Mouse (Mus musculus) heart, embryonic 12.5 days (tissue): ENCODE data around the gene Strada. TPM values are rescaled to one million over a fixed set of nuclear protein-coding genes. Genes with fewer than 3 reads are reported as not detected.
A peak's percentile ranks its signal among the peaks of the same experiment; 100 is the strongest.
"Not testable (repeated sequence)": the region's sequence is repeated elsewhere in the genome, so short reads cannot be mapped to it uniquely, and the experiment has no call there.

Source experiments
- ATAC-seq: fragments of 200-750 bp; cut with Nextera tagmentation; 2 replicates; pipeline ENCODE4 v1.8.0; 2017; ENCODE audit warnings: moderate TSS enrichment, moderate library complexity; ENCODE audit not compliant: insufficient number of reproducible peaks, low FRiP score
- H3K27ac ChIP-seq: fragments of 300-500 bp; sonication (generic); 2 replicates; pipeline ENCODE4 v1.5.1; 2016; ENCODE audit warnings: mild to moderate bottlenecking, moderate library complexity; ENCODE audit not compliant: poor library complexity, severe bottlenecking
- H3K27me3 ChIP-seq: fragments of 300-500 bp; sonication (generic); replicated peaks from 2 replicates; pipeline ENCODE4 v1.6.1; 2016; ENCODE audit warnings: mild to moderate bottlenecking, moderate library complexity
- H3K36me3 ChIP-seq: fragments of 300-500 bp; sonication (generic); 2 replicates; pipeline ENCODE4 v1.6.1; 2016; ENCODE audit warnings: mild to moderate bottlenecking, moderate library complexity
- H3K4me1 ChIP-seq: fragments of 300-500 bp; sonication (generic); replicated peaks from 2 replicates; pipeline ENCODE4 v1.6.1; 2016; ENCODE audit warnings: mild to moderate bottlenecking
- H3K4me2 ChIP-seq: fragments of 300-500 bp; sonication (generic); 2 replicates; pipeline ENCODE4 v1.6.1; 2016; ENCODE audit warnings: mild to moderate bottlenecking, moderate library complexity
- H3K4me3 ChIP-seq: fragments of 300-500 bp; sonication (generic); 2 replicates; pipeline ENCODE4 v1.5.1; 2016; ENCODE audit warnings: mild to moderate bottlenecking
- H3K9ac ChIP-seq: fragments of 300-500 bp; sonication (generic); 2 replicates; pipeline ENCODE4 v1.6.1; 2016; ENCODE audit warnings: mild to moderate bottlenecking, moderate library complexity
- H3K9me3 ChIP-seq: fragments of 300-500 bp; sonication (generic); replicated peaks from 2 replicates; pipeline ENCODE4 v1.6.1; 2016; ENCODE audit warnings: mild to moderate bottlenecking, moderate library complexity
- WGBS: fragments of 180-500 bp; shearing (Covaris S2); methylation state at CpG from one replicate; pipeline ENCODE4 v1.1.7; 2016; 5-methylcytosine and 5-hydroxymethylcytosine counted together
- polyA plus RNA-seq: library from polyadenylated mRNA; unstranded; fragments of >200 nt; fragmentation: Nextera tagmentation; extraction: Ambion mirVana; gene quantifications from 2 replicates; pipeline ENCODE4 v1.2.1, GENCODE M21; 2016

The Strada gene
- polyA plus RNA-seq, 1 experiment from 2014 or later: 22.4 TPM

- no peak overlapping the region for H3K4me3 ChIP-seq
- no peaks in the 10 kb centered on the region for H3K27me3 ChIP-seq
- no peak overlapping the region for H3K27ac ChIP-seq
- no peak overlapping the region for H3K9ac ChIP-seq
- WGBS: 74% methylated on average over 2 of the region's 2 CpGs
- H3K9me3 ChIP-seq: no peaks in the 10 kb centered on the region
- peaks cover 16% of the 10 kb centered on the region for H3K4me1 ChIP-seq
- no peak overlapping the region for H3K4me2 ChIP-seq
- no peak for ATAC-seq
- peaks cover 84% of the 10 kb centered on the region for H3K36me3 ChIP-seq
Measured at GRCm38 (mm10) chr11:106154770-106155169, 47.2 kb downstream of the Strada start.

DNA sequence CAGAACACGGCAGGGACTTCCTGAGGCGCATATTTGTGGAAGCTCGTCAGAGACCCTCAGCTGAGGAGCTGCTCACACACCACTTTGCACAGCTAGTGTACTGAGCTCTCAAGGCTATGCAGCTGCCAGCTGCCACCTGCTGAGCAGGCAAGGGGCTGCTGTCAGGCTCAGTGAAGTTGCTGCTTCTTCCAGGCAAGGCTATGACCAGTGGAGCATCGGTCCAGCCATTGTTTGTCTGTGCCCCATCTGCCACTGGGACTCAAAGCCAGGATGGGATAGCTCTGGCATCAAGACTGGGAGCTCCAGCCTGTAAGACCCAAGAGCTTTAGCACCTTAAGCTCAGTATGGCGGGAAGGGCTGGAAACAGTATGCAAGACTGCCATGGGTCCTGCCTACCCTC lies 47.9 kb downstream of the Strada start:
- 75% methylated on average over 5 of the region's 5 CpGs for WGBS
- H3K27ac ChIP-seq: no peak overlapping the region
- H3K27me3 ChIP-seq: no peaks in the 10 kb centered on the region
- peaks cover 11% of the 10 kb centered on the region for H3K4me1 ChIP-seq
- H3K36me3 ChIP-seq: peaks cover 91% of the 10 kb centered on the region
- ATAC-seq: no peak
- no peak overlapping the region for H3K9ac ChIP-seq
- no peak overlapping the region for H3K4me3 ChIP-seq
- H3K9me3 ChIP-seq: no peaks in the 10 kb centered on the region
- H3K4me2 ChIP-seq: no peak overlapping the region

GRCm38 (mm10) chr11:106152132-106152531 lies 49.8 kb downstream of the Strada start:
- no peak for ATAC-seq
- H3K27ac ChIP-seq: no peak overlapping the region
- H3K4me1 ChIP-seq: no peaks in the 10 kb centered on the region
- H3K4me3 ChIP-seq: no peak overlapping the region
- no peaks in the 10 kb centered on the region for H3K27me3 ChIP-seq
- no peak overlapping the region for H3K4me2 ChIP-seq
- no peaks in the 10 kb centered on the region for H3K9me3 ChIP-seq
- 75% methylated on average over 8 of the region's 8 CpGs for WGBS
- no peak overlapping the region for H3K9ac ChIP-seq
- peaks cover 96% of the 10 kb centered on the region for H3K36me3 ChIP-seq

- Histone ChIP-seq H3K27me3 (no peaks in the 10 kb centered on the region), H3K9ac (no peak overlapping the region), H3K36me3 (peaks cover 92% of the 10 kb centered on the region), H3K27ac (no peak overlapping the region), H3K4me2 (no peak overlapping the region), H3K9me3 (no peaks in the 10 kb centered on the region), H3K4me3 (no peak overlapping the region), H3K4me1 (no peaks in the 10 kb centered on the region)
- 77% methylated on average over 3 of the region's 3 CpGs for WGBS
- no peak for ATAC-seq
Measured at GRCm38 (mm10) chr11:106151219-106151618, 50.7 kb downstream of the Strada start.

DNA sequence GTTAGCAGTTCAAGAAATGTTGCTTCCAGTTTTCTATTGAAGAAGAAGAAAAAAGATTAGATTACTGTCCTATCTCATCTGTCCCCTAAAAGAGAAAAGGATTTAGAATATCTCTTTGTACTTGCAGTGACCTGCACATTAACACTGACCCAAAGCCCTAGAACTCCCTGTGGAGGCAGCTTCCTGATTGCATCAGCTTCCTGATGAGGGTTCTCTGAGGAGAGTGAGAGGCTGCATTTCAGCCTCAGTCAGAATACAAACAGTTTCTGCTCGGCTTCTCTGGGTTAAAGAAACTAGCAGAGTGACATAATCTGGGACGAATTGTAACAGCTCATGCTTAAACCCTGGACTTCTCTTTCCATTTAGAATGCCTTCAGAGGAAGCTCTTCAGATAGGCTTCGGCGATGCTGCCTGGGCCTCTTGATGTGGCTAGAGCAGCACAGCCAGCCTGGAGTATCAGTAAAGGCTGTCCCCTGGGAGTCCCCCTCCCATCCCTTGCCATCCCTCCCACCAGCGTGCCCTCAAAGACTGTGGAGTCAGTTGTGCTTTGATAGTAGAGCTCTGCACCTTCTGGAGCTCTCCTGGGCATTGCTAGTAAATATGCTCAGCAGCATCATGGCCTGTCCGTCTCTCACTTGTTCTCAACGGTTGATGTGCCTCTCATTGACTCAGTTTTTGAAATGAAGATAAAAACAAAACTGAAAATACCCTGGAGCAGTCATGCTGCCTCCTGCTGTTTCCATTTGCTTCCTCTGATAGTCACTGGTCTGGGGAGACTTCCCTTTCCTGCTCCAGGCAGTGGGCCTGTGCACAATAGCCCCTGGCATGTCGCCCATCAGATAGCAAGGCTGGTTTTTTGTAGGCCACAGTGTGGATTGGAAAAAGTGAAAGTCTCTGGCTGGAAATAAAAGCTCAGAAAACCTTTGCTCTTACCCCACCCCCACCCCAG lies 67.1 kb downstream of the Strada start:
- peak overlapping the region; percentile 54 for H3K9ac ChIP-seq
- peak overlapping the region; percentile 53 for H3K4me2 ChIP-seq
- H3K9me3 ChIP-seq: no peaks in the 10 kb centered on the region
- H3K27ac ChIP-seq: peak overlapping the region; percentile 94
- ATAC-seq: peak; percentile 94
- no peaks in the 10 kb centered on the region for H3K27me3 ChIP-seq
- H3K4me3 ChIP-seq: no peak overlapping the region
- peaks cover 39% of the 10 kb centered on the region for H3K36me3 ChIP-seq
- peaks cover 26% of the 10 kb centered on the region for H3K4me1 ChIP-seq
- 8% methylated on average over 8 of the region's 8 CpGs for WGBS

DNA sequence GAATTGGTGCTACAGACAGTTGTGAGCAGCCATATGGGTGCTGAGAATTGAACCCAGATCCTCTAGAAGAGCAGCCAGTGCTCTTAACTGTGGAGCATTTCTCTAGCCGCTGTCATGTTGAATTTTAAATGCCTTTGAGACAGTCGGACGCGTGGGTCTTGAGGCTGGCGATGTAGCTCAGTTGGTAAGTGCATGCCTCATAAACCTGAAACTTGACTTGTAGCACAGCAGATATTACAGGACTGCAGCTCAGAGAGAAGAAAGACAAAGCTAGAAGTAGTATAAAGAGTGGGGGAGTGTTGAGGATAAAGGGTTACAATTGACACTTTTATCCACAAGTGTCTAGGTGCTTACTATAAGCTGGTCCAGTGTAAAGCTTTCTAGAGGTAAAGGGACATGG lies 69.5 kb downstream of the Strada start:
- 95% methylated on average over 5 of the region's 5 CpGs for WGBS
- Histone ChIP-seq H3K36me3 (peaks cover 39% of the 10 kb centered on the region), H3K27me3 (no peaks in the 10 kb centered on the region), H3K4me1 (peaks cover 29% of the 10 kb centered on the region), H3K9ac (no peak overlapping the region), H3K4me3 (no peak overlapping the region), H3K27ac (no peak overlapping the region), H3K9me3 (no peaks in the 10 kb centered on the region), H3K4me2 (no peak overlapping the region)
- no peak for ATAC-seq

- no peak for ATAC-seq
- peaks cover 16% of the 10 kb centered on the region for H3K4me1 ChIP-seq
- WGBS: 44% methylated on average over 1 of the region's 1 CpGs
- H3K9me3 ChIP-seq: no peaks in the 10 kb centered on the region
- H3K4me2 ChIP-seq: no peak overlapping the region
- H3K27ac ChIP-seq: no peak overlapping the region
- H3K36me3 ChIP-seq: peaks cover 39% of the 10 kb centered on the region
- no peaks in the 10 kb centered on the region for H3K27me3 ChIP-seq
- H3K4me3 ChIP-seq: no peak overlapping the region
- H3K9ac ChIP-seq: no peak overlapping the region
Measured at GRCm38 (mm10) chr11:106129477-106129876, 72.5 kb downstream of the Strada start.

DNA sequence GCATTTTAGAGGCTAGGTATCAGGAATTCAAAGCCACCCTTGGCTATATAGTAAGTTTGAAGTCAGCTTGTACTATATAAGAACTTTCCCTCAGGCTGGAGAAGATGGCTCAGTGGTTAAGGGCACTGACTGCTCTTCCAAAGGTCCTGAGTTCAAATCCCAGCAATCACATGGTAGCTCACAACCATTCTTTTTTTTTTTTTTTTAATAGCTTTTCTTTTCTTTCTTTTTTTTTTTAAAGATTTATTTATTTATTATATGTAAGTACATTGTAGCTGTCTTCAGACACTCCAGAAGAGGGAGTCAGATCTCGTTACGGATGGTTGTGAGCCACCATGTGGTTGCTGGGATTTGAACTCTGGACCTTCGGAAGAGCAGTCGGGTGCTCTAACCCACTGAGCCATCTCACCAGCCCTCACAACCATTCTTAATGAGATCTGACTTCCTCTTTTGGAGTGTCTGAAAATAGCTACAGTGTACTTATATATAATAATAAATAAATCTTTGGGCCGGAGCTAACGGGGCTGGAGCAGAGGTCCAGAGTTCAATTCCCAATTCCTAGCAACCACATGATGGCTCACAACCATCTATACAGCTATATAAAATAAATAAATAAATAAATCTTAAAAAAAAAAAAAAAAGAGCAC lies 75.1 kb downstream of the Strada start:
- not testable (repeated sequence) for H3K4me3 ChIP-seq, ATAC-seq, H3K9me3 ChIP-seq, H3K4me1 ChIP-seq, H3K4me2 ChIP-seq, H3K9ac ChIP-seq, H3K27ac ChIP-seq, H3K27me3 ChIP-seq
- 93% methylated on average over 6 of the region's 6 CpGs for WGBS
- H3K36me3 ChIP-seq: peaks cover 52% of the 10 kb centered on the region

DNA sequence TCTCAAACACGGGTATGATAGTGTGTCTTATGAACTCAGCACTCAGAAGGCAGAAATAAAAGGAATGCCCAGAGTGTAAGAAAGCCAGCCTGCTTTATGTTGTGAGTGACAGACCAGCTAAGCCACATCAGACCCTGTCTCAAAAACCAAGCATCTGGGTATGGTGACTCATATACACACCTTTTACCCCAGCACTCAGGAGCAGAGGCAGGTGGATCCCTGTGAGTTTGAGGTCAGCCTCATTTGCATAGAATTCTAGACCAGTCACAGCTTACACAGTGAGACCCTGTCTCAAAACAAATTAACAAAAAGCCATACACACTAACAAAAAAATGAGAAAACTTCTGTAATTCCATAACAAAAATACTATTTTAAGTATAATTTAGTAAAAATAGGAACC lies 76.1 kb downstream of the Strada start:
- Histone ChIP-seq H3K27ac (no peak overlapping the region), H3K27me3 (no peaks in the 10 kb centered on the region), H3K9ac (no peak overlapping the region), H3K9me3 (no peaks in the 10 kb centered on the region), H3K4me1 (peaks cover 7% of the 10 kb centered on the region), H3K4me2 (no peak overlapping the region), H3K4me3 (no peak overlapping the region), H3K36me3 (peaks cover 56% of the 10 kb centered on the region)
- WGBS: 88% methylated on average over 1 of the region's 1 CpGs
- no peak for ATAC-seq

DNA sequence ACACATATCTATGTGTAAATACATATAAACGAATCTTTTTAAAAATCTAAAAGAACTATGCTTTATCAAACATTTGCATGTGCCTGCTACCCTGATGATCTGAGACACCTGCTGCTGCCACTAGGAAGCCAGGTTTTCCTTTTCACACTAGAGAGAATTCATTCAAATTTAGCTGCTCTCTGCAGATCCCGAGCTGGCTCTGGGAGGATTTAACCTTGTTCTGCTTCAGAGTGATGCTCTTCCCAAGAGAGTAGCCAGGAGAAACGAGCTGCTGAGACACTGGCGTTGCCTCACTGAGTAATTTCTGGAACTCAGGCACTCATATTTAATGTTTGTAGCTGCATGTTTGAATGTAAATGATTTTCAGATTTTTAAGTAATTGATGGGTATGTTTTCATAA lies 77.2 kb downstream of the Strada start:
- H3K4me3 ChIP-seq: no peak overlapping the region
- H3K27me3 ChIP-seq: no peaks in the 10 kb centered on the region
- no peak overlapping the region for H3K27ac ChIP-seq
- no peaks in the 10 kb centered on the region for H3K9me3 ChIP-seq
- ATAC-seq: no peak
- no peak overlapping the region for H3K4me2 ChIP-seq
- peaks cover 48% of the 10 kb centered on the region for H3K36me3 ChIP-seq
- H3K4me1 ChIP-seq: peaks cover 7% of the 10 kb centered on the region
- WGBS: 75% methylated on average over 4 of the region's 4 CpGs
- no peak overlapping the region for H3K9ac ChIP-seq

GRCm38 (mm10) chr11:106122736-106123135 lies 79.2 kb downstream of the Strada start:
- peaks cover 4% of the 10 kb centered on the region; the same call in 1 of the 2 replicates for H3K4me1 ChIP-seq
- no peaks in the 10 kb centered on the region for H3K27me3 ChIP-seq
- no peaks in the 10 kb centered on the region for H3K9me3 ChIP-seq
- H3K4me3 ChIP-seq: no peak overlapping the region
- no peak overlapping the region for H3K9ac ChIP-seq
- no peak overlapping the region for H3K4me2 ChIP-seq
- peak overlapping the region; percentile 34; the same call in 1 of the 2 replicates for H3K27ac ChIP-seq
- no peak for ATAC-seq
- peaks cover 56% of the 10 kb centered on the region for H3K36me3 ChIP-seq
- WGBS: 64% methylated on average over 3 of the region's 3 CpGs
